Mouse (Mus musculus) adrenal gland, adult 18-20 months (tissue): ENCODE measurements around the gene 4930430A15Rik. TPM values are rescaled to one million over a fixed set of nuclear protein-coding genes. Genes with fewer than 3 reads are reported as not detected.

Experiments used
- DNase-seq, 2 experiments: peaks; one replicate each; pipeline ENCODE4 v3.0.0; 2021 to 2022; ENCODE audit warnings: low spot score in 2 of 2
- long read RNA-seq, 2 experiments: library from polyadenylated mRNA; stranded (forward); transcript quantifications; one replicate each; pipeline ENCODE4 v2.0.0; 2021
- total RNA-seq, 2 experiments: library from RNA; stranded (reverse); gene quantifications; 1 replicate in 1 of 2; 2 replicates in 1 of 2; pipeline ENCODE4 v1.2.3; 2021

The 4930430A15Rik gene
- not detected for total RNA-seq
- long read RNA-seq, experiment 1 = 0 reads
- long read RNA-seq, experiment 2 = 0 reads

DNA sequence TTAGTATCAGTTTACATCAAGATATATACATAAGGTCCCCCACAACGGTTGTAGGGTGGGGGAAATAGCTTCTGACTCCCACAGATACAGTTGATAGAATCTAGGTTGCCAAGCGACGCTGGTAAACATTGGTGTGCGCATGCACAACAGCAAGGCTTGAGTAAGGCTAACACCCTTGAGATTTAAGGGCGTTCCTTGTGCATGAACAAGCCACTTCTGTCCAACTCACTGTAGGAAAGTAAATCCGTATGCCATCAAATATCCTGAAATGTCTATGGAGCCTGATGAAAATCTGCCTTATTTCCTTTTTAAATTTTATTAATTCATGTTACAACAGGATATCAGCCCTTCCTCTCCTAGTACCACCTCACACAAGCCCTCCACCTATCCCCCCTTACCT, at the start of gene 4930430A15Rik:
Gene 4930430A15Rik (minus strand): TSS at position 101 of the 400 bp plus-strand sequence.
- no peak for DNase-seq

DNA sequence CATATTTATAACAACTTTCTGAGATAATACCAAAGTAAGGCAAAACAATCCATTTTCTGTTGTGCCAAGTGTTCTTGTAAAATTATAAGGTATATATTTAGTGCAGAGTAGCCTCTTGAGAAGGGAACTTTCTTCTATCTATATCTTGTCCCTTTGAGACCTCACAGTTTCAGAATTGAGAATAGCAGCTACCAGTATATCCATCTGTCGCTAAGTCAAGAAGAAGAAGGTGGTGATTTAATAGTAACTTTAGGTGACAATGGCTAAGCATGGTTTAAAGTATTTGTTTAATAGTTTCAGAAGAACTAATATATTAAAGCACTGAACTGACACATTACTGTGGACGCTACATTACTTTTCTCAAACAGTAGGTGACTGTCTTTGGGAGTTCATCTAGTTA, 44.6 kb upstream of the 4930430A15Rik start, which contains the start of gene Olfr1277:
Gene Olfr1277 (minus strand): TSS at position 101 of the 400 bp plus-strand sequence.
- DNase-seq = no peak

DNA sequence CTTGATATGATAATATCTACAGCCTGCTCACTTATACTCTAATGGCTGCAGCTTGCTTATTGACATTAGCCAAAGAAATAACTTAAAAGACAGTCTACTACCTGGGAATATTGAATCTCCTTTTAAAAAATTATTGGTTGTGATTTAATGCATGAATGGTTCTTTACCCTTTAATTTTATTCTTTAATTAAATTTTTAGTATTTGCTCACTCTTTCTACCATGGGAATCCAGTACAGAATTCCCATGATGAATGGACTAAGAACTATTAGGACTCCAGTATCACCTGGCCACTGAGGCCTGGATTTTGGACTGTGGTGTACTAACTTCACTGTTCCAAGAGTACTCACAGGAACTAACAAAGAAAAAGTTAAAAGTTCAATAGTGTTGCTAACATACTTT, 24.8 kb upstream of the 4930430A15Rik start, which contains the start of gene Olfr1276:
Gene Olfr1276 (plus strand): TSS at position 301 of the 400 bp plus-strand sequence.
- no peak for DNase-seq

DNA sequence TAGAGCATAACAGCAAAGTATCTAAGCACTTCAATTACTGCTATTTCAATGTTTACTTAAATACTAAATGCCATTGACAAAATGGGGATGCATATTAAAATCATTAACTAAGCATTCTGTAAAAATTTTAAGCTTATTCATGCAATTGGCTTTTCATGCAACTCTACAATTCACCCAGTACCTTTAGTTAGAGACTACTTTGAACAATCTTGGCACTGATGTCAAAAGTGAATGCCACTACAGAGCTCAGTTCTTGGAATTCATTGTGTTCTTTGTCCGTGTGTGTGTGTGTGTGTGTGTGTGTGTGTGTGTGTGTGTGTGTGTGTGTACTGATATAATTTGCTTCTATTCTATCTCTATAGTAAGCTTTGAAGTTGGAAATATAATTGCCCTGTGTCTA, 5.8 kb upstream of the 4930430A15Rik start, which contains the start of gene Olfr1275:
Gene Olfr1275 (minus strand): TSS at position 101 of the 400 bp plus-strand sequence.
- DNase-seq = no peak

DNA sequence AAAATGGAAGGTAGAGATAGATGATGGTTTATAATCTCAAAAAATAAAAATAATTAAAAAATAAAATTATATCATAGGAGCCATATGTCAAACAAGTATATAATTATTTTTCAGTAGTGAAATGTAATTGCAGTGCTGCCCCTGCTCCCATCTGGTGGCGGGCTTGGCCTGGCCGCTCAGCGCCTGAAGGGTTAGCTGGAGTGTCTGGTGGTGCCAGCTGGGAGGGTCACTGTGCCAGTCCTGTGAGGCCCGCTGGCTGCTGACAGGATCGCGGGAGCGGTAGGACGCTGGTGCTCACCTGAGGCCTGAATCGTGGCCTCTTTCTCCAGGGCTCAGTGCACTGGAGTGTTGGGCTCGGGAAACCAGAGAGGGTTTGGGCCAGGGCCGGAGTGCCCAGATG, 47.3 kb downstream of the 4930430A15Rik start:
- DNase-seq = no peak

DNA sequence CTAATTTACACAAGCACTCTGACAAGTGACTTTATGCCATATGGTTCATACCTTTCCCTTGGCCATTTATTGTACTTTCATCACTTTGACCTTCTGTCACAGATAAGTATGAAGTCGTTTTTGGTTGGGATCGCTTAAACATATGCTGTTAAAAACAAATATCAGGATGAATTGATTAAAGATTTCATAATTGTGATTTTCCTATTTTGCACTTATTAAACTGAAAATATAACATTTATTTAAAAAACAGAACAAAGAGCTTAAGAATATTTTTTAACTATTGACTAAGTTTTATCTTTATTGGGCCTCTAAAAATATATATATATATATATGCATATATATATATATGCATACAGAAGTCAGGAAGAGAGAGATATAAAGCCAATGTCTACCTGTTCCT, 76.6 kb downstream of the 4930430A15Rik start, which contains the start of gene Gm15130:
Gene Gm15130 (minus strand): TSS at position 101 of the 400 bp plus-strand sequence.
- no peak for DNase-seq

DNA sequence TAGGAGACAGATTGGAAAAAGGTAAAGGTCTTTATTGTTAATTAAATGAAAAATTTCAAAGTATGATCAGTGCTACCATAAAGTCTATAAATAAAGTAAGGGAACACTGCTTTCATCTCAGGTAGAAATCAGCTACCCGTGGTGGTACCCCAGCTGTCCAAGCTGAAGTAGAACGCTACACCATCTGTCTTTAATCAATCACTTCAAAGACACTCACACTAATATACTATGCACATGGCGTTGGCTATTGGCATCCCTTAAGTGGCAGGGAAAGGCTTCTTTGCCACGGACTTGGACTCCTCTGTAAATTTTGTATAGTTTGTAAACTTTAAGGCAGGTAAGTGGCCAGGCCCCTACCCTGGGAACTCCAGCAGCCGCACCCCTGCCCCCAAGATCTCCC, 93.7 kb downstream of the 4930430A15Rik start:
- DNase-seq = no peak

Other genes with a start within 250 kb of the 4930430A15Rik start
- gene Gm13941, start 123.6 kb downstream of the 4930430A15Rik start, total RNA-seq = not detected
- gene Gm15130, start 76.7 kb downstream of the 4930430A15Rik start, total RNA-seq = not detected
- not detected for gene Olfr1275, start 5.7 kb upstream of the 4930430A15Rik start, total RNA-seq
- gene Olfr1276, start 24.9 kb upstream of the 4930430A15Rik start, total RNA-seq = not detected
- not detected for gene Olfr1277, start 44.5 kb upstream of the 4930430A15Rik start, total RNA-seq
- gene Olfr1278, start 60.5 kb upstream of the 4930430A15Rik start, total RNA-seq = not detected
- not detected for gene Olfr1279, start 71.0 kb upstream of the 4930430A15Rik start, total RNA-seq
- gene Olfr1280, start 84.4 kb upstream of the 4930430A15Rik start, total RNA-seq = not detected
- gene Olfr1281, start 96.9 kb upstream of the 4930430A15Rik start, total RNA-seq = not detected
- gene Olfr1282, start 106.5 kb upstream of the 4930430A15Rik start, total RNA-seq = not detected
- gene Olfr1283, start 137.2 kb upstream of the 4930430A15Rik start, total RNA-seq = not detected
- not detected for gene Olfr1284, start 145.9 kb upstream of the 4930430A15Rik start, total RNA-seq
- not detected for gene Olfr1286, start 193.5 kb upstream of the 4930430A15Rik start, total RNA-seq
- not detected for gene Olfr1287, start 219.5 kb upstream of the 4930430A15Rik start, total RNA-seq
- gene Olfr1288, start 244.5 kb upstream of the 4930430A15Rik start, total RNA-seq = not detected